ENCODE assay signal across 8 mouse cellular contexts in genomic region chr1:55210202-55210965, GRCm38 (mm10). TPM values are rescaled to one million over a fixed set of nuclear protein-coding genes. Genes with fewer than 3 reads are reported as not detected.
DNase-seq lines count a peak whose midpoint lies in the region; ATAC-seq and TF ChIP-seq lines count a peak whose summit lies in the region.

No protein-coding gene starts in this region.

- DNase-seq in embryo, embryonic 10 days (ENCODE audit: low spot score), result peak; percentile 58
- no peak for DNase-seq in embryo, embryonic 9.5 days (ENCODE audit: extremely low spot score)
- DNase-seq in CD4-positive, CD25-positive, alpha-beta regulatory T cell, adult 2 months (ENCODE audit: low read depth, low spot score), result peak; percentile 71
- no peak for DNase-seq in forebrain, postnatal 0 days
- no peak for DNase-seq in cerebellum, adult 9-11 months
- no peak for DNase-seq in testis, postnatal 14 days (ENCODE audit: low spot score)

- H3K27me3 ChIP-seq in forebrain, postnatal 0 days (ENCODE audit: insufficient read depth, low read length), result no peaks in the 10 kb centered on the region

- H3K4me2 ChIP-seq in forebrain, postnatal 0 days (ENCODE audit: low read depth), result no peak overlapping the region

- no peak overlapping the region for H3K4me3 ChIP-seq in forebrain, postnatal 0 days (ENCODE audit: low read depth, low read length)

- H3K9ac ChIP-seq in forebrain, postnatal 0 days, result no peak overlapping the region

- no peak overlapping the region for H3K27ac ChIP-seq in forebrain, postnatal 0 days (ENCODE audit: low read depth, low read length)

- ATAC-seq in hematopoietic stem cell, adult 5-6 weeks (replicated peaks in 1 of 2; ENCODE audit: insufficient read depth in 1 of 2, low FRiP score in 2 of 2, low TSS enrichment in 1 of 2, low read depth in 1 of 2, poor library complexity in 2 of 2, severe bottlenecking in 2 of 2), result peak; percentile 85 to 94
- peak; percentile 79 for ATAC-seq in megakaryocyte-erythroid progenitor cell, adult 5-6 weeks (replicated peaks; ENCODE audit: low FRiP score, low TSS enrichment, poor library complexity, severe bottlenecking)
- ATAC-seq in forebrain, postnatal 0 days, result no peak

- no peaks in the 10 kb centered on the region for H3K9me3 ChIP-seq in forebrain, postnatal 0 days (ENCODE audit: low read length)

- no peaks in the 10 kb centered on the region for H3K36me3 ChIP-seq in forebrain, postnatal 0 days (ENCODE audit: insufficient read depth)

- no peak for TF ChIP-seq CTCF in forebrain, postnatal 0 days (IDR thresholded peaks at IDR 0.05; ENCODE audit: low read depth)

- 51% methylated on average over 12 of the region's 12 CpGs for WGBS in forebrain, postnatal 0 days

- H3K4me1 ChIP-seq in forebrain, postnatal 0 days (ENCODE audit: insufficient read depth), result no peaks in the 10 kb centered on the region

RNA-seq across cellular contexts. Expression of gene Rftn2, which starts 16.2 kb away (rescaled TPM):
- total RNA-seq in hematopoietic stem cell, adult 5-6 weeks (2017), result 3.4 and 9.3 TPM in 2 replicates
- total RNA-seq in megakaryocyte-erythroid progenitor cell, adult 5-6 weeks (2014; fragmentation: Nextera tagmentation), result 0.26 TPM in 1 of 2 replicates, not detected in the other
- 0.11 TPM in 1 of 2 replicates, not detected in the other for total RNA-seq in megakaryocyte-erythroid progenitor cell, adult 5-6 weeks (2017)
- 10.1 and 10.9 TPM in 2 replicates for total RNA-seq in forebrain, postnatal 0 days (2014; rRNA removed)
- polyA plus RNA-seq in forebrain, postnatal 0 days (2015; fragmentation: Nextera tagmentation; extraction: Ambion mirVana), result 7.9 and 12.4 TPM in 2 replicates

RNA-seq across cellular contexts. Expression of gene Mars2, which starts 26.6 kb away (rescaled TPM):
- 8.3 and 9.5 TPM in 2 replicates for total RNA-seq in hematopoietic stem cell, adult 5-6 weeks (2017)
- 8.8 and 11.1 TPM in 2 replicates for total RNA-seq in megakaryocyte-erythroid progenitor cell, adult 5-6 weeks (2014; fragmentation: Nextera tagmentation)
- total RNA-seq in megakaryocyte-erythroid progenitor cell, adult 5-6 weeks (2017), result 11.4 and 12.2 TPM in 2 replicates
- total RNA-seq in forebrain, postnatal 0 days (2014; rRNA removed), result 11.5 and 13.1 TPM in 2 replicates
- polyA plus RNA-seq in forebrain, postnatal 0 days (2015; fragmentation: Nextera tagmentation; extraction: Ambion mirVana), result 2.3 and 2.5 TPM in 2 replicates

Comparison
In these comparisons a context has a peak if more than half of its experiments do, and no peak if none do; other contexts are left out.
1. DNase-seq: peak in embryo, embryonic 10 days (single experiment) and CD4-positive, CD25-positive, alpha-beta regulatory T cell, adult 2 months (single experiment); none in embryo, embryonic 9.5 days (single experiment), forebrain, postnatal 0 days (single experiment), cerebellum, adult 9-11 months (single experiment) and testis, postnatal 14 days (single experiment).